Mouse (Mus musculus): ENCODE data around the gene Hemk1. TPM values are rescaled to one million over a fixed set of nuclear protein-coding genes. Genes with fewer than 3 reads are reported as not detected.

Gene Hemk1
- total and polyA plus RNA-seq, 3 experiments, result 11.9 to 20.5 (median 12.1) TPM

GRCm38 (mm10) chr9:107288711-107289110 lies 49.4 kb downstream of the Hemk1 start (continued):
- peak; percentile 75 for TF ChIP-seq MYC (IDR thresholded peaks at IDR 0.05; ENCODE audit: low read depth, low read length)
- TF ChIP-seq PAX5 (IDR thresholded peaks at IDR 0.05; ENCODE audit: low read length), result no peak
- no peak for TF ChIP-seq ZNF384 (IDR thresholded peaks at IDR 0.05; ENCODE audit: low read depth, low read length)
- peak; percentile 20; the same call in 1 of the 2 replicates for TF ChIP-seq BHLHE40 (IDR thresholded peaks at IDR 0.05; ENCODE audit: low read depth, low read length)
- no peak for TF ChIP-seq USF1 (IDR thresholded peaks at IDR 0.05; ENCODE audit: low read depth, low read length)

- H3K9ac ChIP-seq (ENCODE audit: insufficient read depth, low read depth), result peak overlapping the region; percentile 57
- TF ChIP-seq CHD2 (IDR thresholded peaks at IDR 0.05; ENCODE audit: low read length) (no peak), E2F4 (IDR thresholded peaks at IDR 0.05; ENCODE audit: insufficient replicate concordance, low read depth, low read length) (no peak), KAT2A (IDR thresholded peaks at IDR 0.05; ENCODE audit: insufficient replicate concordance, low read length) (no peak), POLR2AphosphoS2 (IDR thresholded peaks at IDR 0.05; ENCODE audit: low read depth, low read length) (no peak), NELFE (IDR thresholded peaks at IDR 0.05; ENCODE audit: low read depth, low read length) (no peak), JUN (IDR thresholded peaks at IDR 0.05; ENCODE audit: insufficient read depth, low read depth, low read length) (no peak), TBP (conservative IDR thresholded peaks at IDR 0.05; ENCODE audit: low read depth, low read length) (no peak), MAZ (IDR thresholded peaks at IDR 0.05; ENCODE audit: low read depth, low read length) (no peak), CTCF (conservative IDR thresholded peaks at IDR 0.05 in 1 of 2, IDR thresholded peaks at IDR 0.05 in 1 of 2; ENCODE audit: low read depth in 2 of 2, low read length in 2 of 2) (no peak), POLR2A (IDR thresholded peaks at IDR 0.05; ENCODE audit: low read depth, low read length) (no peak), USF2 (conservative IDR thresholded peaks at IDR 0.05; ENCODE audit: low read depth, low read length) (no peak), ZMIZ1 (IDR thresholded peaks at IDR 0.05; ENCODE audit: low read depth, low read length) (no peak), MEF2A (IDR thresholded peaks at IDR 0.05; ENCODE audit: borderline replicate concordance, low read depth, low read length) (no peak)
- H3K27ac ChIP-seq (ENCODE audit: insufficient read depth, low read depth), result no peak overlapping the region
- peaks cover 9 to 35% of the 10 kb centered on the region in 2 experiments for H3K36me3 ChIP-seq (replicated peaks in 1 of 2; ENCODE audit: control insufficient read depth in 1 of 2, insufficient read depth in 1 of 2, low read length in 1 of 2)
- H3K27me3 ChIP-seq (replicated peaks), result peaks cover 8% of the 10 kb centered on the region
- H3K4me2 ChIP-seq (ENCODE audit: insufficient read depth, low read depth, poor library complexity, severe bottlenecking), result peak overlapping the region; percentile 83
- DNase-seq (ENCODE audit: extremely low read depth), result no peak
- no peaks in the 10 kb centered on the region for H3K9me3 ChIP-seq (replicated peaks; ENCODE audit: low read length)
- in situ Hi-C loops (cut with MboI; ENCODE audit: low pct_ligation_motif_present, low pct_unique_long_range_greater_than_20kb, low sequenced_read_pairs) (loop anchor here (5.0 to 25.0 kb wide), 2 partner anchors 41 to 626 kb away; partner anchors contain the start of gene Grm2), dilution Hi-C loops (cut with MboI; ENCODE audit: extremely low pct_ligation_motif_present, extremely low pct_unique_long_range_greater_than_20kb, low sequenced_read_pairs) (no loop called here)
- H3K4me1 ChIP-seq (ENCODE audit: control insufficient read depth in 1 of 2, insufficient read depth in 2 of 2), result peaks cover 5 to 44% of the 10 kb centered on the region in 2 experiments
- no peaks in the 10 kb centered on the region for H3K79me2 ChIP-seq (replicated peaks; ENCODE audit: control insufficient read depth, extremely low read depth, insufficient read depth, poor library complexity, severe bottlenecking)
- peak overlapping the region; percentile 80 to 85 (median 81) for H3K4me3 ChIP-seq (replicated peaks in 1 of 3; ENCODE audit: low read depth in 2 of 3, low read length in 2 of 3, poor library complexity in 1 of 3)
Measured at GRCm38 (mm10) chr9:107288105-107288650, 50.0 kb downstream of the Hemk1 start.

GRCm38 (mm10) chr9:107287294-107287693 lies 50.9 kb downstream of the Hemk1 start:
- peaks cover 5 to 44% of the 10 kb centered on the region in 2 experiments for H3K4me1 ChIP-seq (ENCODE audit: control insufficient read depth in 1 of 2, insufficient read depth in 2 of 2)
- H3K27ac ChIP-seq (ENCODE audit: insufficient read depth, low read depth), result no peak overlapping the region
- no peak overlapping the region for H3K9ac ChIP-seq (ENCODE audit: insufficient read depth, low read depth)
- H3K4me2 ChIP-seq (ENCODE audit: insufficient read depth, low read depth, poor library complexity, severe bottlenecking), result no peak overlapping the region
- in situ Hi-C loops (cut with MboI; ENCODE audit: low pct_ligation_motif_present, low pct_unique_long_range_greater_than_20kb, low sequenced_read_pairs) (loop anchor here (5.0 to 25.0 kb wide), 2 partner anchors 40 to 625 kb away; partner anchors contain the start of gene Grm2), dilution Hi-C loops (cut with MboI; ENCODE audit: extremely low pct_ligation_motif_present, extremely low pct_unique_long_range_greater_than_20kb, low sequenced_read_pairs) (no loop called here)
- TF ChIP-seq KAT2A (IDR thresholded peaks at IDR 0.05; ENCODE audit: insufficient replicate concordance, low read length) (no peak), RAD21 (IDR thresholded peaks at IDR 0.05; ENCODE audit: low read depth, low read length) (no peak), MAX (IDR thresholded peaks at IDR 0.05; ENCODE audit: low read length) (no peak), MAFK (IDR thresholded peaks at IDR 0.05; ENCODE audit: insufficient replicate concordance, low read length) (no peak), USF2 (conservative IDR thresholded peaks at IDR 0.05; ENCODE audit: low read depth, low read length) (no peak), SMC3 (IDR thresholded peaks at IDR 0.05; ENCODE audit: low read depth, low read length) (no peak), MAZ (IDR thresholded peaks at IDR 0.05; ENCODE audit: low read depth, low read length) (no peak), CHD2 (IDR thresholded peaks at IDR 0.05; ENCODE audit: low read length) (no peak), RCOR1 (conservative IDR thresholded peaks at IDR 0.05; ENCODE audit: low read depth, low read length) (no peak), MXI1 (IDR thresholded peaks at IDR 0.05; ENCODE audit: low read depth, low read length) (no peak), ZKSCAN1 (IDR thresholded peaks at IDR 0.05; ENCODE audit: borderline replicate concordance, low read depth, low read length) (no peak), BHLHE40 (IDR thresholded peaks at IDR 0.05; ENCODE audit: low read depth, low read length) (no peak)
- no peaks in the 10 kb centered on the region for H3K79me2 ChIP-seq (replicated peaks; ENCODE audit: control insufficient read depth, extremely low read depth, insufficient read depth, poor library complexity, severe bottlenecking)
- H3K4me3 ChIP-seq (replicated peaks in 1 of 3; ENCODE audit: low read depth in 2 of 3, low read length in 2 of 3, poor library complexity in 1 of 3), result peak overlapping the region in 1 of 3 experiments; percentile 80
- peak; percentile 56 for DNase-seq (ENCODE audit: extremely low read depth)
- H3K27me3 ChIP-seq (replicated peaks), result peaks cover 3% of the 10 kb centered on the region
- H3K36me3 ChIP-seq (replicated peaks in 1 of 2; ENCODE audit: control insufficient read depth in 1 of 2, insufficient read depth in 1 of 2, low read length in 1 of 2), result peaks cover 9 to 39% of the 10 kb centered on the region in 2 experiments
- no peaks in the 10 kb centered on the region for H3K9me3 ChIP-seq (replicated peaks; ENCODE audit: low read length)
